Mouse (Mus musculus) lung, embryonic 15.5 days (tissue): Measurements from ENCODE around the gene Gm136. TPM values are rescaled to one million over a fixed set of nuclear protein-coding genes. Genes with fewer than 3 reads are reported as not detected.
"Not testable (repeated sequence)": the region's sequence is repeated elsewhere in the genome, so short reads cannot be mapped to it uniquely, and the experiment has no call there.

Experiments used
- ATAC-seq: fragments of 200-750 bp; cut with Nextera tagmentation; 2 replicates; pipeline ENCODE4 v1.8.0; 2017; ENCODE audit warnings: moderate number of reproducible peaks, borderline replicate concordance; ENCODE audit not compliant: low FRiP score, low TSS enrichment; ENCODE audit errors: extremely low read depth
- H3K27ac ChIP-seq: fragments of 300-500 bp; sonication (generic); 2 replicates; pipeline ENCODE4 v1.5.1; 2015; ENCODE audit warnings: moderate library complexity, mild to moderate bottlenecking, inconsistent platforms
- H3K27me3 ChIP-seq: fragments of 300-500 bp; sonication (generic); 2 replicates; pipeline ENCODE4 v1.6.1; 2015; ENCODE audit warnings: inconsistent platforms
- H3K36me3 ChIP-seq: fragments of 300-500 bp; sonication (generic); 2 replicates; pipeline ENCODE4 v1.6.1; 2015; ENCODE audit warnings: inconsistent platforms
- H3K4me1 ChIP-seq: fragments of 300-500 bp; sonication (generic); 2 replicates; pipeline ENCODE4 v1.6.1; 2015; ENCODE audit warnings: inconsistent platforms
- H3K4me2 ChIP-seq: fragments of 300-500 bp; sonication (generic); 2 replicates; pipeline ENCODE4 v1.6.1; 2015; ENCODE audit warnings: inconsistent platforms, mild to moderate bottlenecking, moderate library complexity
- H3K4me3 ChIP-seq: fragments of 300-500 bp; sonication (generic); 2 replicates; pipeline ENCODE4 v1.5.1; 2015; ENCODE audit warnings: mild to moderate bottlenecking, inconsistent platforms
- H3K9ac ChIP-seq: fragments of 300-500 bp; sonication (generic); 2 replicates; pipeline ENCODE4 v1.6.1; 2015; ENCODE audit warnings: inconsistent platforms
- H3K9me3 ChIP-seq: fragments of 300-500 bp; sonication (generic); 2 replicates; pipeline ENCODE4 v1.6.1; 2016; ENCODE audit warnings: inconsistent platforms
- WGBS: fragments of 180-500 bp; shearing (Covaris S2); methylation state at CpG from one replicate; pipeline ENCODE4 v1.1.7; 2015; 5-methylcytosine and 5-hydroxymethylcytosine counted together
- polyA plus RNA-seq: library from polyadenylated mRNA; unstranded; fragments of >200 nt; fragmentation: Nextera tagmentation; extraction: Ambion mirVana; gene quantifications from 2 replicates; pipeline ENCODE4 v1.2.1, GENCODE M21; 2015

Gm136 gene
- polyA plus RNA-seq, 1 experiment from 2014 or later = not detected

- Histone ChIP-seq H3K4me2 (no peak overlapping the region), H3K36me3 (no peaks in the 10 kb centered on the region), H3K27ac (peak overlapping the region; percentile 7; the same call in 1 of the 2 replicates), H3K4me1 (no peaks in the 10 kb centered on the region), H3K9me3 (no peaks in the 10 kb centered on the region), H3K9ac (no peak overlapping the region), H3K4me3 (no peak overlapping the region), H3K27me3 (no peaks in the 10 kb centered on the region)
- 27% methylated on average over 6 of the region's 6 CpGs for WGBS
- ATAC-seq = no peak; the same call in 1 of the 2 replicates
These were observed 6.8 kb downstream of the Gm136 start for GRCm38 (mm10) chr4:34749236-34749635.

- H3K36me3 ChIP-seq = no peaks in the 10 kb centered on the region
- no peak overlapping the region for H3K4me2 ChIP-seq
- 77% methylated on average over 3 of the region's 3 CpGs for WGBS
- H3K9ac ChIP-seq = no peak overlapping the region
- no peak for ATAC-seq
- H3K4me3 ChIP-seq = no peak overlapping the region
- no peak overlapping the region for H3K27ac ChIP-seq
- no peaks in the 10 kb centered on the region for H3K27me3 ChIP-seq
- H3K9me3 ChIP-seq = no peaks in the 10 kb centered on the region
- 0 out of 2 replicates have a peak, but pooled peaks cover 5% of the 10 kb centered on the region for H3K4me1 ChIP-seq
These were observed 21.6 kb downstream of the Gm136 start for GRCm38 (mm10) chr4:34734461-34734860.

GRCm38 (mm10) chr4:34733415-34733814, 22.6 kb downstream of the Gm136 start:
- not testable (repeated sequence) for H3K4me2 ChIP-seq, H3K4me1 ChIP-seq, H3K27me3 ChIP-seq, H3K36me3 ChIP-seq, ATAC-seq, H3K9me3 ChIP-seq, H3K9ac ChIP-seq, H3K27ac ChIP-seq, H3K4me3 ChIP-seq
- 14% methylated on average over 2 of the region's 2 CpGs for WGBS

- peak within 1 kb of the TSS; percentile 50 for H3K4me3 ChIP-seq
- H3K27ac ChIP-seq = no peak within 1 kb of the TSS
- H3K36me3 ChIP-seq = no peaks in the 10 kb centered on the region
- peak; percentile 97 for ATAC-seq
- WGBS = under 1% methylated on average over 38 of the region's 38 CpGs
- no peaks in the 10 kb centered on the region for H3K27me3 ChIP-seq
- peak within 1 kb of the TSS; percentile 94 for H3K4me2 ChIP-seq
- H3K9me3 ChIP-seq = no peaks in the 10 kb centered on the region
- H3K9ac ChIP-seq = peak within 1 kb of the TSS; percentile 46
- 0 out of 2 replicates have a peak, but pooled peaks cover 5% of the 10 kb centered on the region for H3K4me1 ChIP-seq
These were observed 26.2 kb downstream of the Gm136 start, which contains the start of gene Cfap206 for GRCm38 (mm10) chr4:34729851-34730341. Gene Cfap206 (minus strand): TSS chr4:34730206.

GRCm38 (mm10) chr4:34725710-34726109, 30.4 kb downstream of the Gm136 start:
- not testable (repeated sequence) for H3K4me1 ChIP-seq, H3K27ac ChIP-seq, H3K9ac ChIP-seq, H3K9me3 ChIP-seq, H3K36me3 ChIP-seq, ATAC-seq, H3K4me2 ChIP-seq, H3K27me3 ChIP-seq, H3K4me3 ChIP-seq
- 81% methylated on average over 3 of the region's 3 CpGs for WGBS

- Histone ChIP-seq H3K9ac (no peak overlapping the region), H3K9me3 (no peaks in the 10 kb centered on the region), H3K4me3 (no peak overlapping the region), H3K27ac (no peak overlapping the region), H3K4me2 (no peak overlapping the region), H3K36me3 (no peaks in the 10 kb centered on the region), H3K27me3 (no peaks in the 10 kb centered on the region), H3K4me1 (no peaks in the 10 kb centered on the region)
- WGBS = 59% methylated on average over 4 of the region's 4 CpGs
- ATAC-seq = no peak
These were observed 31.8 kb downstream of the Gm136 start for GRCm38 (mm10) chr4:34724306-34724705.

- 57% methylated on average over 4 of the region's 4 CpGs for WGBS
- no peaks in the 10 kb centered on the region for H3K4me1 ChIP-seq
- no peak overlapping the region for H3K27ac ChIP-seq
- no peaks in the 10 kb centered on the region for H3K36me3 ChIP-seq
- H3K9ac ChIP-seq = no peak overlapping the region
- no peaks in the 10 kb centered on the region for H3K9me3 ChIP-seq
- no peak for ATAC-seq
- no peak overlapping the region for H3K4me3 ChIP-seq
- H3K27me3 ChIP-seq = no peaks in the 10 kb centered on the region
- H3K4me2 ChIP-seq = no peak overlapping the region
These were observed 32.9 kb downstream of the Gm136 start for GRCm38 (mm10) chr4:34723186-34723585.

- H3K27ac ChIP-seq = no peak overlapping the region
- H3K4me1 ChIP-seq = no peaks in the 10 kb centered on the region
- no peak overlapping the region for H3K9ac ChIP-seq
- no peaks in the 10 kb centered on the region for H3K27me3 ChIP-seq
- ATAC-seq = no peak
- 85% methylated on average over 7 of the region's 7 CpGs for WGBS
- H3K4me2 ChIP-seq = no peak overlapping the region
- H3K9me3 ChIP-seq = no peaks in the 10 kb centered on the region
- H3K36me3 ChIP-seq = no peaks in the 10 kb centered on the region
- H3K4me3 ChIP-seq = no peak overlapping the region
These were observed 35.8 kb downstream of the Gm136 start for GRCm38 (mm10) chr4:34720127-34720895.

- no peaks in the 10 kb centered on the region for H3K27me3 ChIP-seq
- no peak for ATAC-seq
- no peak overlapping the region for H3K27ac ChIP-seq
- no peak overlapping the region for H3K4me3 ChIP-seq
- H3K9me3 ChIP-seq = no peaks in the 10 kb centered on the region
- WGBS = 94% methylated on average over 12 of the region's 12 CpGs
- H3K4me1 ChIP-seq = no peaks in the 10 kb centered on the region
- H3K36me3 ChIP-seq = no peaks in the 10 kb centered on the region
- no peak overlapping the region for H3K4me2 ChIP-seq
- no peak overlapping the region for H3K9ac ChIP-seq
These were observed 36.6 kb downstream of the Gm136 start for GRCm38 (mm10) chr4:34719421-34719820.

- no peak overlapping the region for H3K9ac ChIP-seq
- no peaks in the 10 kb centered on the region for H3K4me1 ChIP-seq
- H3K4me3 ChIP-seq = no peak overlapping the region
- no peak overlapping the region for H3K4me2 ChIP-seq
- H3K27ac ChIP-seq = no peak overlapping the region
- 93% methylated on average over 1 of the region's 1 CpGs for WGBS
- ATAC-seq = no peak
- H3K9me3 ChIP-seq = no peaks in the 10 kb centered on the region
- no peaks in the 10 kb centered on the region for H3K27me3 ChIP-seq
- H3K36me3 ChIP-seq = no peaks in the 10 kb centered on the region
These were observed 41.0 kb downstream of the Gm136 start for GRCm38 (mm10) chr4:34715062-34715461.

GRCm38 (mm10) chr4:34708127-34708526, 47.9 kb downstream of the Gm136 start:
- Histone ChIP-seq H3K9me3 (no peaks in the 10 kb centered on the region), H3K36me3 (no peaks in the 10 kb centered on the region), H3K27ac (no peak overlapping the region), H3K4me2 (no peak overlapping the region), H3K4me1 (no peaks in the 10 kb centered on the region), H3K4me3 (no peak overlapping the region), H3K9ac (no peak overlapping the region), H3K27me3 (no peaks in the 10 kb centered on the region)
- ATAC-seq = no peak
- WGBS = 58% methylated on average over 3 of the region's 3 CpGs

- H3K9ac ChIP-seq = no peak overlapping the region
- no peak overlapping the region for H3K4me2 ChIP-seq
- WGBS = 70% methylated on average over 3 of the region's 3 CpGs
- ATAC-seq = no peak
- H3K4me1 ChIP-seq = no peaks in the 10 kb centered on the region
- H3K27me3 ChIP-seq = no peaks in the 10 kb centered on the region
- H3K9me3 ChIP-seq = no peaks in the 10 kb centered on the region
- no peak overlapping the region for H3K4me3 ChIP-seq
- no peaks in the 10 kb centered on the region for H3K36me3 ChIP-seq
- H3K27ac ChIP-seq = no peak overlapping the region
These were observed 48.8 kb downstream of the Gm136 start for GRCm38 (mm10) chr4:34707248-34707647.
